Mouse (Mus musculus): ENCODE measurements around the gene Gipc2. TPM values are rescaled to one million over a fixed set of nuclear protein-coding genes. Genes with fewer than 3 reads are reported as not detected.

Gipc2 gene
- polyA plus RNA-seq, 1 experiment from 2014 or later, result 2.3 TPM

DNA sequence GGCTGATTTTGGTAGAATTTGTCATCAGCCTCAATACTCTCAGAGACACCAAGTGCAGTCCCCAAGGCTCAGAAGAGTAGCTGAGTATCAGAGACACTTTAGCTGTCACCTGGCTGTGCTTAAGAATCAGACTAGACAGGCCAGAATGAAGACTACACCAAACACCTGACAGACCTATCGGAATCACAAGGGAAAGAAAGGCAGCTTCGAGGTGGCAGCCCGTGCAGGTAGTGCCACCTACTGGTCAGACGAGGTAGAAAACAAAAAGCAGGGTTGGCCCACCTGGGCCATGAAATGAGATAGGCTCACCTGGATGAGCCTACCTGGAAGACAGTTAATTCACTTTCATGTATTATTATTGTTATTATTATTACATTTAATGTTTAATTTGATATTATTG, 76.9 kb downstream of the Gipc2 start:
- H3K36me3 ChIP-seq, result no peaks in the 10 kb centered on the region
- H3K4me1 ChIP-seq, result no peaks in the 10 kb centered on the region
- H3K27me3 ChIP-seq (replicated peaks), result no peaks in the 10 kb centered on the region
- peak; percentile 38 for ATAC-seq (ENCODE audit: low FRiP score, low read depth)
- H3K9me3 ChIP-seq, result no peaks in the 10 kb centered on the region
- no peak overlapping the region for H3K4me2 ChIP-seq (replicated peaks)
- H3K9ac ChIP-seq, result no peak overlapping the region
- H3K4me3 ChIP-seq, result no peak overlapping the region
- no peak overlapping the region for H3K27ac ChIP-seq
- 9% methylated on average over 4 of the region's 4 CpGs for WGBS

DNA sequence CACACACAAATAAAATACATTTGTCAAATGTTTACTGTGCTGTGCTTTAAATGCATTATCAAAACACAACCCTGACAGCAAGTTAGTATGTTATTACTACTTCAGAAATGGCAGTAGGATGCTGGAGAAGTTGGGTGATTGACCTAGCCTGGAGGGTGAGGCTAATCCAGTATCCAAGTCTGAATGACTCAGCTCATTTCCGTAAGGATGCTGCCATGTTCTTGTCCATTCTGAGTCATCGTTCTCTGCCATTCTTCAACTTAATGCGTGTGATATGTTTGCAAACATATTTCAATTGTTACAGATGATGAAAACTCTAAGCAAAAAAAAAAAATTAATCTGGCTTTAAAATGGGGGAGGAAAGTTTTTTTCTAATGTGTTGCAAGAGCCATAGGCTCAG, 84.6 kb downstream of the Gipc2 start:
- Histone ChIP-seq H3K4me3 (no peak overlapping the region), H3K9me3 (no peaks in the 10 kb centered on the region), H3K27me3 (replicated peaks) (no peaks in the 10 kb centered on the region), H3K4me1 (no peaks in the 10 kb centered on the region), H3K4me2 (replicated peaks) (no peak overlapping the region), H3K36me3 (no peaks in the 10 kb centered on the region), H3K27ac (no peak overlapping the region), H3K9ac (no peak overlapping the region)
- ATAC-seq (ENCODE audit: low FRiP score, low read depth), result no peak
- 95% methylated on average over 3 of the region's 3 CpGs for WGBS

DNA sequence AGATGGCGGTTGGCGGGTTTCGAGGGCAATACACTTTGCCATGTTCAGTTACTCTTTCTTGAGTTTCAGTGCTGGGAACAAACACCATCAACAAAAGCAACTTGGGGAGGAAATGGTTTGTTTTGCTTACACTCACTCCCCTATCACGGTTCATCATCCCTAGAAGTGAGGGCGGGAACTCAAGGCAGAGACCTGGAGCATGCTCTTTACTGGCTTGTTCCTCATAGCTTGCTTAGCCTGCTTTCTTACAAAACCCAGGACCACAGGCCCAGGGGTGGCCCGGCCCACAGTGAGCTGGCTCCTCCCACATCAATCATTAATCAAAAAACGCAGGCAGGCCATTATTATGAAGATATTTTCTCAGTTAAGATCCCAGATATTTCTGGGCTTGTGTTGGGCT, 89.9 kb downstream of the Gipc2 start:
- Histone ChIP-seq H3K4me1 (no peaks in the 10 kb centered on the region), H3K9me3 (no peaks in the 10 kb centered on the region), H3K9ac (no peak overlapping the region), H3K36me3 (no peaks in the 10 kb centered on the region), H3K27me3 (replicated peaks) (no peaks in the 10 kb centered on the region), H3K4me3 (no peak overlapping the region), H3K4me2 (replicated peaks) (no peak overlapping the region), H3K27ac (no peak overlapping the region)
- no peak for ATAC-seq (ENCODE audit: low FRiP score, low read depth)
- 81% methylated on average over 7 of the region's 7 CpGs for WGBS

DNA sequence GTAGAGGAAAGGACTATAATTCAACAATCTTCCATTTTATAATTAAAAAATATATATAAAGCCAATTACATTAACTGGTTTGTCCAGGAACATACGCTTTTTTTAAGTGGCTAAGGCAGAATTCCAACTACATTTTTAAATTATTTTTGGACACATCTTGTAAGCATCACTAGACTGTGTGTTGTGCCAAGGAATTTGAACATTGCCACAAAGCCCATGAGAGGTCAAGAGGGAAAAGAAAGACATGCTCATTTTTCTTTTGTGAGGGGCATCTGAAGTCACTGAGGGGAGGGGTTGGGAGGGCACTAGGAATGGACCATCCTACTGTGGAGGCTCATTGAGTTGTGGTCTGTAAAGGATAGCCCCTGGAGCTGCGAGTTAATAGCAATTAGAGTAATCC, 97.0 kb downstream of the Gipc2 start:
- no peak for ATAC-seq (ENCODE audit: low FRiP score, low read depth)
- H3K27ac ChIP-seq, result no peak overlapping the region
- H3K4me2 ChIP-seq (replicated peaks), result no peak overlapping the region
- no peaks in the 10 kb centered on the region for H3K27me3 ChIP-seq (replicated peaks)
- H3K36me3 ChIP-seq, result no peaks in the 10 kb centered on the region
- WGBS, result 82% methylated on average over 2 of the region's 2 CpGs
- H3K4me3 ChIP-seq, result no peak overlapping the region
- no peaks in the 10 kb centered on the region for H3K9me3 ChIP-seq
- H3K4me1 ChIP-seq, result no peaks in the 10 kb centered on the region
- H3K9ac ChIP-seq, result no peak overlapping the region

DNA sequence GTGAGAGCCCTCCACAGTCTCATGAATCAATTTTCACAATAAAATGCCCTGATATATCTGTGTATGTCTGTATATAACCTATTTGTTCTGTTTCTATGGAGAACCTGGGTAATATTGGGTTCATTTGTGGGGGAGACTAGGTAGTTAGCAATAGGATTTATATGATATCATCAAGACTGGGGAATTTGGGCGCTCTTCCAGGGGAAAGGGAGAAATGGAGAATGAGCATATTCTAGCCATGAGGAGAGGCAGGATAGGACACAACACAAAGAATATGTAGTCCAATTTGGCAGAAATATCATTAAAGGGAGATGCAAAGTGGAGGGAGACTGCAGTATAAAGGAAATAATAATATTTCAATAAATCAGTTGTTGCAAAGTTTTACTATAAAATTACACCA, 97.7 kb downstream of the Gipc2 start:
- 92% methylated on average over 1 of the region's 1 CpGs for WGBS
- no peak overlapping the region for H3K27ac ChIP-seq
- no peak overlapping the region for H3K9ac ChIP-seq
- no peaks in the 10 kb centered on the region for H3K36me3 ChIP-seq
- H3K4me3 ChIP-seq, result no peak overlapping the region
- no peaks in the 10 kb centered on the region for H3K9me3 ChIP-seq
- no peak overlapping the region for H3K4me2 ChIP-seq (replicated peaks)
- no peak for ATAC-seq (ENCODE audit: low FRiP score, low read depth)
- no peaks in the 10 kb centered on the region for H3K27me3 ChIP-seq (replicated peaks)
- H3K4me1 ChIP-seq, result no peaks in the 10 kb centered on the region

DNA sequence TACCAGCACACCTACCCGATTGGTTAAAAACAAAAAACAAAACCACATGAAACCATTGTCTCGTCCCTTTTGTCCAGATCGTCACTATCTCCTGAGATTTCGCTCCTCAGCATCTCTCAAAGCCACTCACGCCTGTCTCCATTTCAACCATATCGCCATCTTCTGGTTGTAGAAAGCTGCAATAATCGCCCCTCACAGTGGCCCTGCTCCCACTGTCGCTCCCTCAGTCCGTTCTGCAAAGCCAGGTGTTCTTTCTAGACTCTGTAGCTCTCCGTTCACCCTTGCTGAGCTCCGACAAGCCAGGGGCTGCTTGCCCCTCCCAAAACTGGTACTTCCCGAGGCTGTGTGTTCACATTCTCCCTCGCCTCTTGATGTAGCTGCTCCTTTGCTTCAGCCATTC, 99.3 kb downstream of the Gipc2 start:
- no peaks in the 10 kb centered on the region for H3K27me3 ChIP-seq (replicated peaks)
- H3K9ac ChIP-seq, result no peak overlapping the region
- no peaks in the 10 kb centered on the region for H3K36me3 ChIP-seq
- WGBS, result 38% methylated on average over 13 of the region's 13 CpGs
- H3K9me3 ChIP-seq, result no peaks in the 10 kb centered on the region
- H3K4me3 ChIP-seq, result no peak overlapping the region
- H3K27ac ChIP-seq, result no peak overlapping the region
- peak; percentile 30; the same call in 1 of the 2 replicates for ATAC-seq (ENCODE audit: low FRiP score, low read depth)
- H3K4me1 ChIP-seq, result no peaks in the 10 kb centered on the region
- peak overlapping the region; percentile 36 for H3K4me2 ChIP-seq (replicated peaks)

DNA sequence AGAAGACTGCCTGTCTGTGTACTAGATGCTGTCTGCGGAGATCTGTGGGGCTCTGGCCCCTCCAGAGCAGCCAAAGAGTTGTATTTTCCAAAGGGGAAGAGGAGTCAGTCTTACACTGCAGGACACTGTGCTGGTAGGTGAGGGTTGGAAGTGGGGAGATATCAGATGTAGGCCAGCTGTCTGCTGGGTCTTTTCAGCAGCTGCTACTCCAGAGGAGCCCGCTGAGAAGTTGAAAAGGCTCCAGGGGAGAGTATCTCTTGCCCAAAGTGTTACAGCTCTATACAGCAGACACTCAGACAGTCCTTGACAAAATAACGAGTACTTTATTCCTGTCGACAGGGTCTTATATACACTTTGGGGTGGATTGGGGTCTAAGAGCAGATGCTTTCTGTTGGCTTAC, 100.2 kb downstream of the Gipc2 start:
- Histone ChIP-seq H3K36me3 (no peaks in the 10 kb centered on the region), H3K27me3 (replicated peaks) (no peaks in the 10 kb centered on the region), H3K4me2 (replicated peaks) (no peak overlapping the region), H3K4me3 (no peak overlapping the region), H3K27ac (no peak overlapping the region), H3K9me3 (no peaks in the 10 kb centered on the region), H3K4me1 (no peaks in the 10 kb centered on the region), H3K9ac (no peak overlapping the region)
- no peak for ATAC-seq (ENCODE audit: low FRiP score, low read depth)
- 68% methylated on average over 4 of the region's 4 CpGs for WGBS

DNA sequence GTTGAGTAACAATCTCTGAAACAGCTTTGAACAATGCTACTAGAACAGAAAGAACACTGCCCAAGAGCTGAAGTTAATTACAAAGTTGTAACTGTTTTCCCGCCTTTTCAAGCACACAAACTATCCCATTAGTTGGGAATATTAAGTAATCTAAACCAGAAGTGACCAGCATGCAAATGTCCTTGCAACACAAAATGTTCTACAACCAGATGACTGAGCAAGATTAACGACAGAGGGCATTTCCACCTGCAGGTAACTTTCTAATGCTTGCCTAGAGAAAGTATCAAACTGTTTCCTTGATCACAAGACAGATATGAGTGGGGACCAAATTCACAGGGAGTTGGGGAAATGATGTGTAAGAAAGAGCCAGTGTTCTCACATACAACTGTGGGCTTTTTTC, 101.9 kb downstream of the Gipc2 start:
- H3K36me3 ChIP-seq, result no peaks in the 10 kb centered on the region
- H3K4me3 ChIP-seq, result no peak overlapping the region
- no peak overlapping the region for H3K27ac ChIP-seq
- no peaks in the 10 kb centered on the region for H3K27me3 ChIP-seq (replicated peaks)
- WGBS, result 88% methylated on average over 2 of the region's 2 CpGs
- no peak overlapping the region for H3K4me2 ChIP-seq (replicated peaks)
- H3K4me1 ChIP-seq, result no peaks in the 10 kb centered on the region
- no peak overlapping the region for H3K9ac ChIP-seq
- H3K9me3 ChIP-seq, result no peaks in the 10 kb centered on the region
- no peak for ATAC-seq (ENCODE audit: low FRiP score, low read depth)

DNA sequence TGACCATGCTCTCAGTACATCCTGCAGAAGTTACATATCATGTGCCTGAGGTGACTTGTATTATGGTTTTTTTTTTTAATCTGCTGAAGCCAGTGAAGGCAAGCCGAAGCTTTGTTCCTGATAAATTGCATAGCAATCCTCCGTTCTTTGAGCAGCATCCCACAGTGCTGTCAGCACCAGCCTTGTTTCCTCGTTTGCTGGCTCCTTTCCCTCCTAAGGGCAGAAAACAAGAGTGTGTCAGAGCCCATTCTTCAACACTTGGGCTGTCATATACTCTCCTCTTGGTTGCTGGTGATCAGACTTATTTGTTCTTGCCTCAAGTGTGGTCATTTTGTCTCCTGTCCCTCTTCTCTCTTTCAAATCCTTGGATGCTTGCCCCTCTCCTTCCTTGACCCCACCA, 103.2 kb downstream of the Gipc2 start:
- Histone ChIP-seq H3K4me1 (no peaks in the 10 kb centered on the region), H3K4me2 (replicated peaks) (no peak overlapping the region), H3K9ac (no peak overlapping the region), H3K27ac (no peak overlapping the region), H3K36me3 (no peaks in the 10 kb centered on the region), H3K4me3 (no peak overlapping the region), H3K27me3 (replicated peaks) (no peaks in the 10 kb centered on the region), H3K9me3 (no peaks in the 10 kb centered on the region)
- no peak for ATAC-seq (ENCODE audit: low FRiP score, low read depth)
- 62% methylated on average over 3 of the region's 3 CpGs for WGBS

DNA sequence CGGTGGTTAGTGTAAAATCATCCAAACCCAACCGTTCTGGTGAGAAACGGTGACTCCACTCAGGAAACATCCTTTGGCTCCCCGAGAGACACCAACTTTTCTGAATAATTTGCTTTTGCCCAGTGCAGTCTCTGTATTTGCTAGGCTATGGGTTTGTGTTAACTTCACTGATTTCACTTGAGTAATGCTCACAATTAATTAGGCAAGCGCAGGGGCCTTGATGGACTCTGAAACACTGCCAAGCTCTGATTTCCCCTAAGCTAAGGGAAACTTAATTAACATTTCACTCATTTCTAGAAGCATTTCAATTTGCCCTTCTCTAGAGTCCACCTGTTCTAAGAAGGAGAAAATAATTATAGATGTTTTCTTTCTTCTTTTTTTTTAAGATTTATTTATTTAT, 104.9 kb downstream of the Gipc2 start:
- H3K4me1 ChIP-seq, result no peaks in the 10 kb centered on the region
- no peaks in the 10 kb centered on the region for H3K27me3 ChIP-seq (replicated peaks)
- H3K36me3 ChIP-seq, result no peaks in the 10 kb centered on the region
- no peak overlapping the region for H3K9ac ChIP-seq
- no peak overlapping the region for H3K27ac ChIP-seq
- 92% methylated on average over 5 of the region's 5 CpGs for WGBS
- H3K4me3 ChIP-seq, result no peak overlapping the region
- ATAC-seq (ENCODE audit: low FRiP score, low read depth), result no peak
- no peaks in the 10 kb centered on the region for H3K9me3 ChIP-seq
- H3K4me2 ChIP-seq (replicated peaks), result no peak overlapping the region

DNA sequence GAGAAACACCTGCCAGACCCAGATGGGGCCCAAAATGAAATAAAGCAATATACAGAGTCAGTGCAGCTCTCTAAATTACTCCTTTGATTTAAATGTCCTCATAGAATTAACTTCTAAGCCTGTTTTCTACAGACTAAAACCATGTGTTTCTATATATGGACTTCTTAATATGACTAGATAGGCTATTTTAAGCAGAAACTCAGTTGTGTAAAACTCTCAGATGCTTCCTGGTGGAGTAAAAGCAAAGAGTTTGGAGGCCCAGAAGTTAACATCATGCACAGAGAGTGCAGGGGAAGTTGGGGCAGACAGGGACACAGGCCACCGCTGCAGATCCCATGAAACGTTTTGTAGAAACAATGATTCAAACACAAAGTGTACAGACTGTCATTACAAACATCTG, 107.8 kb downstream of the Gipc2 start:
- WGBS, result 84% methylated on average over 2 of the region's 2 CpGs
- Histone ChIP-seq H3K9ac (no peak overlapping the region), H3K4me2 (replicated peaks) (no peak overlapping the region), H3K4me1 (no peaks in the 10 kb centered on the region), H3K4me3 (no peak overlapping the region), H3K36me3 (no peaks in the 10 kb centered on the region), H3K9me3 (no peaks in the 10 kb centered on the region), H3K27ac (no peak overlapping the region), H3K27me3 (replicated peaks) (no peaks in the 10 kb centered on the region)
- no peak for ATAC-seq (ENCODE audit: low FRiP score, low read depth)

DNA sequence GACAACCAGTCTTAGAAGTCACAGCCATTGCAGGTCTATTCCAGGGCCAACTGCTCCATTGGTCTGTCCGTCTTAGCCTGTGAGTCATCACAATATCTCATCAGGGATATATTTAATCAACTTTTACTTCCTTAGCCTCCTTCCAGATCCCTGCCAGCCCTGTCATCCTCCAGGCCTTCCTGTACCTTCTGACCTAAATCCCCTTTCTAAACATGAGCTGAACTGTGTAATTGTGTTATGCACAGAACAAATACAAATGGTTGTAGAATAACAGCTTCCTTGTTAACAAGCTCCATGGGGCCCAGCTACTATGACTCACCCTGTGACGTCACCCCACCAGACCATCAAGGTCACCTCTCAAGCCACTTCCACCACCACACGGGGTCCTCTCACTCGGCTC, 111.8 kb downstream of the Gipc2 start:
- no peak overlapping the region for H3K9ac ChIP-seq
- no peak for ATAC-seq (ENCODE audit: low FRiP score, low read depth)
- no peaks in the 10 kb centered on the region for H3K27me3 ChIP-seq (replicated peaks)
- WGBS, result 72% methylated on average over 4 of the region's 4 CpGs
- no peak overlapping the region for H3K4me3 ChIP-seq
- no peak overlapping the region for H3K27ac ChIP-seq
- no peak overlapping the region for H3K4me2 ChIP-seq (replicated peaks)
- no peaks in the 10 kb centered on the region for H3K4me1 ChIP-seq
- H3K36me3 ChIP-seq, result no peaks in the 10 kb centered on the region
- H3K9me3 ChIP-seq, result no peaks in the 10 kb centered on the region

DNA sequence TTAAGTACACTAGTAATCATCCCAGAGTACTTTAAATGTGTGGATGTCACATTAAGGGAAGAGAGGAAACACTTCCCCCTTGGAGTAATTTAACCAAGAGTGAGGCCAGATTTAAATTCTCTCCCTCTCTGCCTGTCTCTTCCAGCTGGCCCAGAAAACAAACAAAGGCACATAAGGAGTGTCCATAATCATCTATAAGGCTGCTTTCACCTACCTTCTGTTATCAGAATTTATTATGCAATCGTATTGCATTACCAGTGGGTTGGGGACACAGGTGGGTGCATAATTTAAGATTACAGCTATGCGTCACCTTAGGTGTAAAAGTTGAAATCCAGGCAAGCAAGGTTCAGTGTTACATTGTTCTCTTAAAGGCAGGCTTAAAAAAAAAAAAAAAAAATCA, 114.1 kb downstream of the Gipc2 start:
- Histone ChIP-seq H3K27ac (no peak overlapping the region), H3K9ac (no peak overlapping the region), H3K9me3 (no peaks in the 10 kb centered on the region), H3K4me1 (no peaks in the 10 kb centered on the region), H3K4me3 (no peak overlapping the region), H3K36me3 (no peaks in the 10 kb centered on the region), H3K4me2 (replicated peaks) (no peak overlapping the region), H3K27me3 (replicated peaks) (no peaks in the 10 kb centered on the region)
- 92% methylated on average over 2 of the region's 2 CpGs for WGBS
- ATAC-seq (ENCODE audit: low FRiP score, low read depth), result no peak

DNA sequence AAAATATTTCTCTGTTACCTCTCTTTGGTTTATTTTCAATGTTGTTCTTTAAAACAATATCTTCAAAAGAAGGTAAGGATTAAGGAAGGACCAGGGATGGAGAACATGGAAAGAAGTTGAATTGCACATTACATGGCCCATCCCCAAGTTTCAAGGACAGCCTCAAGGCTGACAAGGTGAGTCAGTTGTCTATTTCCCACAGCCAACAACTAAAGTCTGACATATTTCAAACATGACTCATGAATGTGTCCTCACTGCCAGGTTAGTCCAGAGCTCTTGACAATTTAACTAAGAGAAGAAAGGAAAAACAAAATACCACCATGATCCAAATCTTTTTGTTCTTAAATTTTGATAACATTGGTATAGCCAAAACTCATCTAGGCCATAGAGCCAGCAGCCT, 118.1 kb downstream of the Gipc2 start:
- Histone ChIP-seq H3K4me1 (no peaks in the 10 kb centered on the region), H3K9me3 (no peaks in the 10 kb centered on the region), H3K9ac (no peak overlapping the region), H3K4me2 (replicated peaks) (no peak overlapping the region), H3K4me3 (no peak overlapping the region), H3K27ac (no peak overlapping the region), H3K27me3 (replicated peaks) (no peaks in the 10 kb centered on the region), H3K36me3 (no peaks in the 10 kb centered on the region)
- ATAC-seq (ENCODE audit: low FRiP score, low read depth), result no peak

All from neural tube, embryonic 12.5 days (tissue).